In the genomic region with DNA sequence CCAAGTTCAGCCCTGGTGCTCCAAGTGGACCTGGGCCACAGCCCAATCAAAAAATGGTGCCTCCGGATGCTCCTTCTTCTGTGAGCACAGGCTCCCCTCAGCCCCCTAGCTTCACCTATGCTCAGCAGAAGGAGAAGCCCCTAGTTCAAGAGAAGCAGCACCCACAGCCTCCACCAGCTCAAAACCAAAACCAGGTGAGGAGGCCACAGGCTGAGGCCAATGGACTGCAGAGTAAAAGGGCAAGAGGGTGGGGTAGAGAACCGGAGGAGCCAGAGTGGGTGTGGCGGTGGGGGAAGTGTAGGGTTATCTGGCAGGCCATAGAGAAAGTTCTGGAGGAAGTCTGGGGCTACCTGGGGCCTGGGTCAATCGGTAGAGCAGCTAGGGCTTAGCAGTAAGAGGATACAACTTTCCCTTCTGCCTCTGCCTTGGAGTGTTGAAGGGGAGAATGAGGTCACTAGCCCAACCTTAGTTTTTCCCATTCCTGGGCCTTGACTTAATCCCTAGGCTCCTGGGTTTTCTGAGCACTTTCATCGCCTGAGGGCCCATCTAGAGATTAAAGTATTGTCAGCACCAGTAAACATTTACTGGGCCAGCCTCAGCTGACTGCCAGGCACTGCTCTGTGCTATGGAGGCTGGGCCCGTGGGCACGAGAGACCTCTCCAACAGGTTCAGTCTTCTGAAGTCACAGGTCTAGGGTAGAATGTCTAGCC, we compare ENCODE assay signal across 9 mouse cellular contexts. TPM values are rescaled to one million over a fixed set of nuclear protein-coding genes. Genes with fewer than 3 reads are reported as not detected.
A peak's percentile ranks its signal among the peaks of the same experiment; 100 is the strongest.
DNase-seq lines count a peak whose midpoint lies in the region; ATAC-seq and TF ChIP-seq lines count a peak whose summit lies in the region.
"Had no signal": no experiment of that assay in that cellular context is flagged by ENCODE, and none has a peak within 500 bp of the region (broad histone marks: within the 10 kb centered on the region; RNA-seq: fewer than 3 reads in every experiment).

No protein-coding gene starts in this region.

- peaks cover 42% of the 10 kb centered on the region for H3K36me3 ChIP-seq in intestine, embryonic 14.5 days (ENCODE audit: control insufficient read depth, insufficient read depth, low read length)

- peaks cover 20% of the 10 kb centered on the region for H3K4me1 ChIP-seq in brown adipose tissue, adult 24 weeks (ENCODE audit: control insufficient read depth, insufficient read depth, insufficient read length, low read length)
- H3K4me1 ChIP-seq in intestine, embryonic 14.5 days (replicated peaks; ENCODE audit: control insufficient read depth, insufficient read depth, low read length), result peaks cover 47% of the 10 kb centered on the region

- no peak overlapping the region for H3K9ac ChIP-seq in intestine, embryonic 14.5 days (ENCODE audit: low read length)

- peak overlapping the region; percentile 90 for H3K4me2 ChIP-seq in intestine, embryonic 14.5 days (ENCODE audit: low read length)

- H3K27me3 ChIP-seq in intestine, embryonic 14.5 days (replicated peaks; ENCODE audit: control insufficient read depth, insufficient read depth, low read length), result no peaks in the 10 kb centered on the region
- H3K27me3 ChIP-seq: CH12.LX had no signal

- H3K9me3 ChIP-seq in intestine, embryonic 14.5 days (ENCODE audit: control insufficient read depth, low read length), result no peaks in the 10 kb centered on the region

- 76% methylated on average over 7 of the region's 7 CpGs for WGBS in intestine, embryonic 14.5 days

- H3K27ac ChIP-seq in gastrocnemius, adult 2 months, result peak overlapping the region; percentile 97
- peak overlapping the region; percentile 92 for H3K27ac ChIP-seq in brown adipose tissue, adult 24 weeks (replicated peaks; ENCODE audit: low read depth, low read length)
- no peak overlapping the region for H3K27ac ChIP-seq in intestine, embryonic 14.5 days (ENCODE audit: low read depth)

- ATAC-seq in intestine, embryonic 14.5 days (replicated peaks; ENCODE audit: low FRiP score, low TSS enrichment, low read depth), result no peak

- no peak for DNase-seq in gastrocnemius, adult 2 months
- DNase-seq in gastrocnemius, postnatal 4 days (ENCODE audit: low spot score in 2 of 2), result no peak
- no peak for DNase-seq in intestine, embryonic 14.5 days (ENCODE audit: low spot score)
- peak; percentile 44 to 51 for DNase-seq in lung, postnatal 4 days
- no peak for DNase-seq in thymus, adult 18-20 months
- DNase-seq in cerebellum, adult 11 months, result no peak
- no peak for DNase-seq in cerebellum, adult 18-20 months

- peak overlapping the region; percentile 90 for H3K4me3 ChIP-seq in gastrocnemius, adult 2 months
- peak overlapping the region; percentile 84 for H3K4me3 ChIP-seq in brown adipose tissue, adult 24 weeks (ENCODE audit: insufficient read depth, low read depth, low read length)
- H3K4me3 ChIP-seq in intestine, embryonic 14.5 days (ENCODE audit: low read depth, low read length), result peak overlapping the region; percentile 77

- intact Hi-C loops in gastrocnemius, adult 2 months (cut with DNase I), result loop anchor here (2.0 kb wide), 1 partner anchor 21 kb away; the partner anchor contains the start of gene Epha1

- no peak for TF ChIP-seq CTCF in gastrocnemius, adult 2 months (IDR thresholded peaks at IDR 0.05)

RNA-seq across cellular contexts. Expression of gene Zyx, which starts 2.5 kb away (rescaled TPM):
- total RNA-seq in gastrocnemius, adult 2 months (2021), result 10 to 100 TPM; 19.7 to 24.7 TPM
- 100 to 1,000 TPM; 113 to 128 TPM for total RNA-seq in gastrocnemius, postnatal 4 days (2021)
- 16.2 and 22.0 TPM in 2 replicates for polyA plus RNA-seq in brown adipose tissue, adult 24 weeks (2012; ENCODE audit: insufficient read depth, insufficient read length, missing spikeins)
- polyA plus RNA-seq in intestine, embryonic 14.5 days (2014; fragmentation: Nextera tagmentation; extraction: Ambion mirVana), result 112 and 115 TPM in 2 replicates

RNA-seq across cellular contexts. Expression of gene Epha1, which starts 21.1 kb away (rescaled TPM):
- total RNA-seq in gastrocnemius, adult 2 months (2021), result under 1 TPM in 1 of 2 experiments, not detected in 1; 0.10 TPM
- under 1 TPM; 0.27 to 0.57 TPM for total RNA-seq in gastrocnemius, postnatal 4 days (2021)
- polyA plus RNA-seq in brown adipose tissue, adult 24 weeks (2012; ENCODE audit: insufficient read depth, insufficient read length, missing spikeins), result not detected in 2 replicates
- polyA plus RNA-seq in intestine, embryonic 14.5 days (2014; fragmentation: Nextera tagmentation; extraction: Ambion mirVana), result 2.5 and 2.6 TPM in 2 replicates
- total RNA-seq: CH12.LX had no signal

RNA-seq across cellular contexts. Expression of gene Fam131b, which starts 27.5 kb away (rescaled TPM):
- total RNA-seq in gastrocnemius, adult 2 months (2021), result under 1 TPM; 0.33 to 0.45 TPM
- total RNA-seq in gastrocnemius, postnatal 4 days (2021), result 1 to 10 TPM; 2.2 TPM
- not detected in 2 replicates for polyA plus RNA-seq in brown adipose tissue, adult 24 weeks (2012; ENCODE audit: insufficient read depth, insufficient read length, missing spikeins)
- 0.30 and 0.32 TPM in 2 replicates for polyA plus RNA-seq in intestine, embryonic 14.5 days (2014; fragmentation: Nextera tagmentation; extraction: Ambion mirVana)

RNA-seq across cellular contexts. Expression of gene Tas2r143, which starts 48.1 kb away (rescaled TPM):
- total RNA-seq in gastrocnemius, adult 2 months (2021), result not detected
- under 1 TPM in 1 of 2 experiments, not detected in 1; 0.54 TPM for total RNA-seq in gastrocnemius, postnatal 4 days (2021)
- not detected in 2 replicates for polyA plus RNA-seq in brown adipose tissue, adult 24 weeks (2012; ENCODE audit: insufficient read depth, insufficient read length, missing spikeins)
- polyA plus RNA-seq in intestine, embryonic 14.5 days (2014; fragmentation: Nextera tagmentation; extraction: Ambion mirVana), result not detected in 2 replicates
- total RNA-seq: CH12.LX had no signal

RNA-seq across cellular contexts. Expression of gene Tas2r135, which starts 53.3 kb away (rescaled TPM):
- total RNA-seq in gastrocnemius, adult 2 months (2021), result not detected
- not detected for total RNA-seq in gastrocnemius, postnatal 4 days (2021)
- not detected in 2 replicates for polyA plus RNA-seq in brown adipose tissue, adult 24 weeks (2012; ENCODE audit: insufficient read depth, insufficient read length, missing spikeins)
- polyA plus RNA-seq in intestine, embryonic 14.5 days (2014; fragmentation: Nextera tagmentation; extraction: Ambion mirVana), result 0.16 TPM in 1 of 2 replicates, not detected in the other
- total RNA-seq: CH12.LX had no signal

Comparison
In these comparisons a context has a peak if more than half of its experiments do, and no peak if none do; other contexts are left out.
1. RNA of gene Zyx, which starts 2.5 kb away (total RNA-seq): 113 to 128 TPM in gastrocnemius, postnatal 4 days; 19.7 to 24.7 TPM in gastrocnemius, adult 2 months; every median in the first group is over 4 times any median in the second.
2. DNase-seq: peak in lung, postnatal 4 days (2 of 2); none in gastrocnemius, adult 2 months (single experiment), gastrocnemius, postnatal 4 days (0 of 2), intestine, embryonic 14.5 days (single experiment), thymus, adult 18-20 months (0 of 2), cerebellum, adult 11 months (single experiment) and cerebellum, adult 18-20 months (0 of 2).
3. Peak in every context shown above with its lines, with median percentiles within 50 percentile points of each other: H3K4me3 ChIP-seq.